Mouse (Mus musculus) spleen, embryonic (tissue): ENCODE measurements around the gene Dstn.

Source experiments
- CTCF ChIA-PET: fragments of 350-600 bp; sonication (Branson Sonifier 250); formaldehyde crosslinking; loops from one replicate; lab custom pipeline; 2022; lab: Charles Lee

The Dstn gene

GRCm38 (mm10) chr2:143914760-143915599, at the start of gene Dstn:
Gene Dstn, plus strand, starts transcription at chr2:143915320.
- CTCF ChIA-PET: no interaction called here

GRCm38 (mm10) chr2:143867326-143867725, 47.8 kb upstream of the Dstn start:
- CTCF ChIA-PET: no interaction called here

- CTCF ChIA-PET: interaction anchor here (1.2 to 1.6 kb wide), 2 partner anchors 9 to 23 kb away, joined by 3 read pairs; no protein-coding TSS in a partner anchor
These were observed 44.0 kb upstream of the Dstn start for GRCm38 (mm10) chr2:143870936-143871688.

- CTCF ChIA-PET: no interaction called here
These were observed 39.1 kb upstream of the Dstn start for GRCm38 (mm10) chr2:143876026-143876425.

GRCm38 (mm10) chr2:143876929-143877632, 38.0 kb upstream of the Dstn start:
- CTCF ChIA-PET: interaction anchor here (0.5 kb wide), 1 partner anchor 10 kb away, joined by 9 read pairs; no protein-coding TSS in a partner anchor

- CTCF ChIA-PET: interaction anchor here (1.2 kb wide), 1 partner anchor 9 kb away, joined by 3 read pairs; no protein-coding TSS in a partner anchor
These were observed 35.8 kb upstream of the Dstn start for GRCm38 (mm10) chr2:143879311-143879710.

- CTCF ChIA-PET: no interaction called here
These were observed 33.1 kb upstream of the Dstn start for GRCm38 (mm10) chr2:143882002-143882401.

- CTCF ChIA-PET: no interaction called here
These were observed 32.4 kb upstream of the Dstn start for GRCm38 (mm10) chr2:143882606-143883288.

GRCm38 (mm10) chr2:143889131-143889859, 25.8 kb upstream of the Dstn start:
- CTCF ChIA-PET: no interaction called here

GRCm38 (mm10) chr2:143889860-143890433, 25.2 kb upstream of the Dstn start:
- CTCF ChIA-PET: no interaction called here

GRCm38 (mm10) chr2:143891302-143892048, 23.6 kb upstream of the Dstn start:
- CTCF ChIA-PET: no interaction called here

GRCm38 (mm10) chr2:143899470-143900220, 15.5 kb upstream of the Dstn start:
- CTCF ChIA-PET: no interaction called here

- CTCF ChIA-PET: no interaction called here
These were observed 14.2 kb upstream of the Dstn start for GRCm38 (mm10) chr2:143900821-143901351.

GRCm38 (mm10) chr2:143903376-143904045, 11.6 kb upstream of the Dstn start:
- CTCF ChIA-PET: no interaction called here

GRCm38 (mm10) chr2:143904896-143905295, 10.2 kb upstream of the Dstn start:
- CTCF ChIA-PET: no interaction called here

GRCm38 (mm10) chr2:143909230-143909629, 5.9 kb upstream of the Dstn start:
- CTCF ChIA-PET: no interaction called here

GRCm38 (mm10) chr2:143912199-143912598, 2.9 kb upstream of the Dstn start:
- CTCF ChIA-PET: no interaction called here

- CTCF ChIA-PET: interaction anchor here (0.7 kb wide), 1 partner anchor 256 kb away, joined by 7 read pairs; no protein-coding TSS in a partner anchor
These were observed 899 bp upstream of the Dstn start for GRCm38 (mm10) chr2:143914221-143914620.
